Mouse (Mus musculus) CH12.LX (cell line): ENCODE measurements around the gene Slc12a6.
A peak's percentile ranks its signal among the peaks of the same experiment; 100 is the strongest.

Source experiments
- CTCF ChIP-seq, 2 experiments: IDR thresholded peaks in 1 of 2; conservative IDR thresholded peaks in 1 of 2; 2 replicates each; pipeline ENCODE4 v1.5.1; 2011 to 2012; ENCODE audit warnings: low read depth in 2 of 2, low read length in 2 of 2, improper control_type of control experiment in 1 of 2, inconsistent platforms in 1 of 2, mild to moderate bottlenecking in 1 of 2, moderate library complexity in 1 of 2
- EP300 ChIP-seq: IDR thresholded peaks from 2 replicates; pipeline ENCODE4 v1.6.1; 2011; ENCODE audit warnings: low read length, improper control_type of control experiment
- MAZ ChIP-seq: IDR thresholded peaks from 2 replicates; pipeline ENCODE4 v1.6.1; 2012; ENCODE audit warnings: low read depth, mild to moderate bottlenecking, inconsistent platforms, low read length, improper control_type of control experiment, moderate library complexity
- TBP ChIP-seq: conservative IDR thresholded peaks from 2 replicates; pipeline ENCODE4 v1.6.1; 2011; ENCODE audit warnings: low read depth, low read length, improper control_type of control experiment

DNA sequence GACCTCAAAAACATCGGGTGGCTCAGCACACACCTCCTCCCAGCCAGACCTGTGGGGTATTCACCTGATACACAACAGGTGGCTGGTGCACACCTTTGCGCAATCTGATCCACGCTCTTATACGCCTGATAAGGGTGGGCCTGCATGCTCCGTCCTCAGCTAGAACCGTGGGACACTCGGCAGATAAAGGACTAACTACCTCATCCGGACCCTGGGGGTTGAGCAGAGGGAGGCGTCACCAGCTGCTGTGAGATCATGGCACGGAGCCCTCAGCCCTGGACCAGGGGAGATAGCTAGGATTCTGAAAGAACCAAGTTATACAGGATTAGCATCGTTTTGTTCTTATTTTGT, 592 bp downstream of the Slc12a6 start, which contains the start of gene Gm21985:
- no peak for TF ChIP-seq EP300
- TF ChIP-seq TBP: 0 out of 2 replicates have a peak, but pooled peaks have one; percentile 44
- no peak for TF ChIP-seq CTCF (conservative IDR thresholded peaks at IDR 0.05 in 1 of 2, IDR thresholded peaks at IDR 0.05 in 1 of 2; ENCODE audit: low read depth in 2 of 2, low read length in 2 of 2)
- TF ChIP-seq MAZ: no peak
